Mouse (Mus musculus) left cerebral cortex, adult 11 months (tissue): ENCODE measurements around the gene Slc29a4.
A peak's percentile ranks its signal among the peaks of the same experiment; 100 is the strongest.

Source experiments
- DNase-seq: peaks from one replicate; pipeline ENCODE4 v3.0.0; 2022; ENCODE audit warnings: low spot score

The Slc29a4 gene

DNA sequence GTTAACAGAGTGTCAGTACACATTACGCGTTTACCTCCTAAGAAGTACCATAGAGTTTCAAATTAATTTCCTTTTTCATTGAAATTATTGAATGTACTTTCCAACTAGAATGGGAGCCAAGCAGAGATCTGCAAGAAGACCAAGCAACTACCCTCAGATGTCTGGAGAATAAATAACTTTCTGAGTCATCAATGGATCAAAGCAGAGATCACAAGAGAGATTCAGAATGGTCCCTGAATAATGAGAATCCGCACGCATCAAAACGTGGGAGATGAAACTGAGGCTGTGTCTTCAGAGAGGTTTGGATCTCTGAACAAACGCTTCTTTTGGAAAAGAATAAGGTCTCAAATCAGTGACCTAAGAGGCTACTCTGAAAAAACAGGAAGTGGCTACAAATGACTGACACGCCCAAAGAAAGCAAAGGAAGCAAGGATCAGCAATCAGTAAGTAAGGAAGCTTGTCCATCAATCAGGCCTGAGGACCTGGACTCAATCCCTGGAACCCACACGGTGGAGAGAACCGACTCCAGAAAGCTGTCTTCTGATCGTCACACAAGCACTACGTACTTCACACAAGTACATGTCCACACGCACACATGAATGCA is 54.8 kb downstream of the Slc29a4 start:
- no peak for DNase-seq

DNA sequence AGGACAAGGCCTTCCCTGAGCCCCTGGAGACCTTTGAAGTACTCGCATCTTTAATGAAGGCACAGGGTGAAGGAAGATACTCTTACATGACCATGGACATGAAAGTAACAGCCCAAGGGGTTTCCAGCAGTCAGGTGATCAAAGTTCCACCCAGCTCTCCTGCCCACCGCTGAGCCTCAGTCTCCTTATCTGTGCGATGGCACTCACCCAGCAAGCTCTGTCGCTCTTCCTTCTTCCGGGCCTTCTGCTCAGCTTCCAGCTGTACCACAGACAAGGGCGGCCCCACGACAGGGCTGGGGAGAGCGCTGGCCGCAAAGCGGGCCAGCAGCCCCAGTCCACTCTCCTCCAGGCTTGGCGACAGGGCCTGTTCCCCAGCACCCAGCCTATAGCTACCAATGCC is 57.9 kb downstream of the Slc29a4 start:
- DNase-seq = no peak

DNA sequence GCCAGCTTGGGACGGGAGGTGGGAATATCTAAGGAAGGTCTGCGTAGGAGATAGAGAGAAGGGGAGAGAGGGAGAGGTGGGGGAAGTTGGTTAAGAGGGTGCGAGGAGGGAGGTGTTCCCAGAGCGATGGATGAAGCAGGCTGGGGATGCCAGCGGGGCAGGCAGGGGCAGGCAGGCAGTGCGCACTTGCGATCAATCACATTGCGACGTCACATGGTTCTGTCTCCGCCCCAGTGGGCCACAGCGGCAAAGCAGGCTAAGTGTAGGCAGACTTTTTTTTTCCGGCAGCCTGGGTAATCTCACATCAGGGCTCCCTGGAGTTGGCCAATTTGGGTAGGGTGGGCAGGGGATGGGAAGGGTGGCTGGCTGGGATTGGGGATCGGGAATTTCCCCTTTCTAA is 59.9 kb downstream of the Slc29a4 start:
- DNase-seq = no peak

DNA sequence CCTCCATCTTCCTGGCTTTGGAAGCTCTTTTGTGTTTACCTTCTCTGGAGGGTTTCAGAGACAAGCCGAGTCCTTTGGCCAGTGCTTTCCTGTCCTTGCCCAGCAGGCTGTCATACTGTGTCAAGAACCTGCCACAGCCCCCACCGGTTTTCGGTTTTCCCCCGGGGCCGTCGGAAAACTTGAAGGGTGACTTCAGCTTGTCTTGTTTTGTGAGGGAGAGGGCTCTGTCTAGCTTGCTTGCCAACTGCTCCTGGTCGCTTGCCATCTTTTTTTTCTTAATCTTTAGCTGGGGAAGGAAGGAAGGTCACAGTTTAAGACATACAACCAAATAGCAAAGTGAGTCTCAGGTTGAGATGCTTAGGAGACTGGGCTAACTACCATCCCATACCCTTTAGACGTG is 67.5 kb downstream of the Slc29a4 start:
- no peak for DNase-seq

DNA sequence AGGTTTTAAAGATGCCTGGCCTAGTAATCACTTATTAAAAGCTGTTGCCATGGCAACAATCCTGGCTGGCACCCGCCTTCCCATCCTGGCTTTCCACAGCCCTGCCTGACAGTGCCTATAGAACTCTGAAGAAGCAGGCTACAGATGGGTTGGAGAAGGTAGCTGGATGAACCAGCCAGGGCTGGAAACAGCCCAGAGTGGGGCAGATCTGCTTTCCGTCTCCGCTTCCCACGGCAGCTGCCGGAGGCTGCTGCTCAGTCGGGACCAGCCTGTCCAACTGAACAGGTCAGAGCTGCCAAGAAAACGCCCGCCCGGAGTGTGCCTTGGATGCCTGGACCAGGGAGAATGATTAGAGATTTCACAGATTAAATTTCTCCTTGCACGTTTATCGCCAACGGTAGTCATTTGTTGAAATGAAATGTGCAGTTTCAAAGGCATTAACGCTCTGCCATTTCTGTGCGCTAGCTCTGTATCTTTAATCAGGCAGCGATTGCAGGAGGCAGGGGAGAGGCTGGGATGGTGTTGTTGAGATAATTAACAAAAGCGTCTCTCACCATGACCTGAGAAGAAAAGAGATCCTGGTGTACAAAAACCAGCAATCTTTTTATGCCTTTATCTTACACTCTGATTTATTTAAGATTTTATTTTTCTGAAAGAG is 69.1 kb downstream of the Slc29a4 start:
- DNase-seq = peak; percentile 63

DNA sequence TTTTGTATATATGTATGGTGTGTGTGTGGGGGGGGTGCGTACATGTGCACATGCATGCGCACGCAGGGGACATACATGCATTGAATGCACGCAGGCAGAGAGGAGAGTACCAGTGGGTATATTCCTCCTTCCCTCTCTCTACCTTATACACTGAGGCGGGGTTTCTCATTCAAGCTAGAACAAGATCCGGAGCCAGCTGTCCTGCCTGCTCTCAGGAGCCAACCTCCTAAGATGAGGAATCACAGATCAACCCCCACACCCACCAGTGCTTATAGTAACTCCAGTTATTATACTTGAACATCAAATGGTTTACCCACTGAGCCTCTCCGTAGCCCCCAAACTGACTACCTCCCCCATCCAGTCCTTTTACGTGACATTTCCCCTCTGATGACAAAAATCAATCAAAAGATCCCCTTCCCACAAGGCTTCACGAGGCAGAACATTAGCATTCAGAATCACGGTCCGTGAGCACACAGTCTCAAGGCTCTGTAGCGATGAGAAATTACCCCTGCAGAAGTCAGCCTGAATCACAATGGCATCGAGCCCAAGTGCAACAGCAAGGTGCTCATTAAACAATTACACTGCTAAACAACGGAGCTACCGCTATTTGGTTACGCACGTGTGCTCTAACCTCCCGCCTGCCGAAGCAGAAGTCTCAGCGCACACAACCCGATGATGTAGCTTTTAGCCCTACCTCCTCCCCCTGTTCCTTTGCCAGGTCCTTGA is 69.9 kb downstream of the Slc29a4 start:
- no peak for DNase-seq

DNA sequence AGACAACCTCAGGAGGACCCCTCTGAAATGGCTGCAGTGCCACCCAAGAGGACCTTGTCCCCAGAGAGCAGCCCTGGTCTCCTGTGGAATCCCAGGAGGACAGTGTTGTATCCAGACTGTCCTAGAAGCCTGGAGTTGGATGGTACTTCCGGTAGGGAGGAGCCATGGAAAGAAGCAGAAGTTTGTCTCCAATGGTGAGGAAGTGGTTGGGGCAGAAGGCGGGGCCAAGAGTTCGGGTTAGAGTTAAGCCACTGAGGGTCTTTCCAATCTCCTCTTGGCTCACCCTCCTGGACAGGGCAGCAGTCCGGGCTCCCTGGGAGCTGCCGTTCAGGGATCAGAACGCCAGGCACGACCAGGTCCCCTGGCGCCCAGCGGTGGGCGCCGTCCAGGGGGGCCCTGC is 72.0 kb downstream of the Slc29a4 start:
- no peak for DNase-seq

DNA sequence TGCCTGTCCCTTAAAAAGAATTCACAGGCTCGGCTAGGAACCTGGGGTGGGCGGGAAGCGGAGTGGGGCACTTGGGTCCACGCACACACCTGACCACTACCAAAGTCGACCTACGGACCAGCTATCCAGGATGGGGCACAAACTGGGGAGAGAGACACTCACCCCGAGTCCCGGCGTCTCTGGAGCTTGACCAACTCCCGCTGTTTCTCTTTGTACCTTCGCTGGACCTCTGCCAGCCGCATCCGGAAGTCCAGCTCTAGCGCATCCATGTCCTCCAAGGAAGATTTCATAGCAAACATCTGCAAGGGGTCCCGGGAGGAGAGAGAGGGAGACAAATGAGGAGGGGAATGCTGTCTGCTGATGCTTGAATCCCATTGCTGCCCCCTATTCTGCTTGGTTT is 72.6 kb downstream of the Slc29a4 start:
- no peak for DNase-seq

DNA sequence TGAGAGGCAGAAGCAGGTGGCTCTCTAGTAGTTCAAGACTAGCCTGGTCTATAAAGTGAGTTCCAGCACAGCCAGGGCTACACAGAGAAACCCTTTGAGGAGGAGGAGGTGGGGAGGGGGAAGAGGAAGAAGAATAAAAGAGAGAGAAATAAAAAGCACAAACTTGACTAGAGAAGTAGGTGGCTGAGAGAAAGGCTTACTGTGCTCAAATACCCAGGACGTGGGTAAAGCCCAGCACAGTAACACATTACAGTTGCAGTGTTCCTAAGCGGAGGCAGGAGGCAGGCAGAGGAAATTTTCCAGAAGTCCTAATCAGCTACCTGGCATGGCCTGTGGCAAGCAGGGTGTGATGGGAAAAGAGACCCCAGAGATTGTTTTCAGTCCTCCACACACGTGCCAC is 74.4 kb downstream of the Slc29a4 start:
- no peak for DNase-seq

DNA sequence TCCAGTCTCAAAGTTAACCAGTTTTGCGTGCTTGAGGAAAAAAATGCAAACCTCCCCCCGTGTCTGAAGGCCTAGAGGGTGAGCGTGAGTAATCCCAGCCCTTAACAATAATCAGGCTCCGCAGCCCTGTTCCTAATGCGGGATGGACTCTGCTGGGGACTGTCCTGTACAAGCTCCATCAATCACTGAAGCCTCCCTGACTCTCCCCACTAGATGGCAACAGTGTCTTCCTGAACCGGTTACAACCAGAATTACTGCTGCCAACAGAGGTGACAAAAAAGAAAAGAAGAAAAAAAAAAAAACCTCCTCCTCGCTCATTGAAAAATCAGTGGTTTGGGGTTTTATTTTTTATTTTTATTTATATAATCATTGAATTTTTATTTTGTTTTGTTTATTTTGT is 75.6 kb downstream of the Slc29a4 start:
- DNase-seq = peak; percentile 76

DNA sequence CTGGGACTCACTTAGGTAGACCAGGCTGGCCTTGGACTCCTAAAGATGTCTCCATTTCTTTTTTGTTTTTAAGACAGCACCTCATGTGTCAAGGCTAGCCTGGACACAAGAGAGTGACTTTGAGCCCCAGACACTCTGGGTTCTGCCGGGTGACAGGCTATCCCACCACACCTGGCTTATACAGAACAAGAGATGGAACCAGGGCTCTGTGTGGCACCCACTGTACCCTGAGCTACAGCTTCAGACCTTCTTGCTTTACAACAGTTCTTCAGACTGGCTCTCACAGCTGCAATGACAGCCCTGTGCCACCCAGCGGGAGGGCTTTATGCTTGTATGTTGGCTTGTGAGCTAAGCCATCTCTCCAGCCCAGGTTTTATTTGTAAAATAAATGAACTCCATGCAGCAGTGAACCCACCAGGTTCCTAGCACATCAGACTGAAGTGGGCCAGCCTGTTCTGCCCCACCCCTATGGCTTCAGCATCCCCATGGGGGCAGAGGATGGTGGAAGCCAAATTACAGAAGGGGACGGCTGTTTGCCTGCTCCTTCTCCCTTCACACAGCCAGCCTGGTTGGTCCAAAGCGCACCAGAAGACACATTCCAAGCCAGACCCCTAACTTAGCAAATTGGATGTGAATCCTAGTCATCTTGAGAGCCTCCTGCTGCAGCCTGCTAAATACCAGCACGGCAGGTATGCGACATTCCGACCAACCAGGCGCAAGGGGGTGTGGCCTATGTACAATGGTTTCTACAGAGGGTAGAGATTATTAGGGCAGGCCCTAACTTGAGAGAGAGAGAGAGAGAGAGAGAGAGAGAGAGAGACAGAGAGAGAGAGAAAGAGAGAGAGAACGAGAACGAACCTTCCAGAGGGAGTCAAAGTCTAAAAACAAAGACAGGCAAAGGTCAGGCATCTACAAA is 76.3 kb downstream of the Slc29a4 start:
- DNase-seq = no peak

DNA sequence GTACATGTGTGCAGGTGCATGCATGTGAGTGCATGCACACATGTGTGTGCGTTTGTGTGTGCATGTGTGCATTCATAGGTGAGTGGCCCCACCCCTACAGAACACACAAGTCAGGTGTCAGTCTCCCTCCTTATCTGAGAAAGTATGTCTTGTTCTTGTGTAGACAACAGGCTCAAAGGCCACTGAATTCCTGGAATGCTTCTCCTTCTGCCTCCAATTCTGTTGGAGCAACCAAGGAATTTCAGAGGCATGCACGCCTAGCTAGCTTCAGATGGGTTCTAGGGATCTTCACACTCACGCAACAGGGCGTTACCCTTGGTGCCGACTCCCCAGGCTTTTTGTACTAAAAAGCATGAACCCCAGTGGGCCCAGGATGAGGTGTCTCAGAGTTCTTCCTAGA is 77.3 kb downstream of the Slc29a4 start:
- no peak for DNase-seq

DNA sequence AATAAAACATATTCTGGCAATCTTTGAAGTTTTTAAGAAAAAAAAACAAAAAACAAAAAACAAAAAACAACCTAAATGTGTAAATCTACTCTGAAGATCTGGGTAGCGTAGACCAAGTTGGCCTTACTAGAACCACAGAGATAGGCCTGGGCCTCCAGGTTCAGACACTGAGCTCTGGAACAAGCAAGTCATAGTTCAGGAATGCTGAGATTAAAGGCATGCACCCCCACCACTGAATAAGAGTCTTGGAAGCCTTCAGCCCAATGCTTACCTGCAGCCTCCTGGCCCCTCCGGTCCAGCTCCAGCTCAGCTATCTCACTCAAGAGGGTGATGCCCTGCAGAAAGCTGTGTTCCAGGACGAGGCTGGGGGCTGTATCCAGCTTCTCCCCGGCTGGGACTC is 78.7 kb downstream of the Slc29a4 start:
- DNase-seq = no peak

DNA sequence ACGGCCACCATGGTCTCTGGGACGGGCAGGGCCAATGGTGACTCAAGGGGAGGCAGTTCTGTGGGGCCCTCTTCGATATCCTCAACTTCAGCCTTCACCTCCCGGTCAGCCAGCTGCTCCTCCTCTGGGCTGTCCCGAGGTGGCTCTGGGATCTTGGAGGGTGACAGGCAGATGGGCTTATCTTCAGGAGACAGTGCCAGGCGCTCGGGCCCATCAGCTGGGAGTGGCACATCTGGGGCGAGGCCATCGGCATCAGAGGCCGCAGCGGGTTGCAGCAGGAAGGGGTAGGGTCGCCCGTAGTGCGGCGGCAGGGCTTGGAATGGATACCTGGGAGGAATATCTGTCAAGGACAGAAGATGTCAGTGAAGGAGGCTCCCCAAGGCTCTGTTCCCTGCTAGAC is 79.7 kb downstream of the Slc29a4 start:
- no peak for DNase-seq
